Mouse (Mus musculus) spleen, adult 2 months (tissue): ENCODE measurements at regions not wholly inside any gene's neighbourhood (a gene's known extent, or its start where the extent isn't known, plus 50 kb on each side); places are given as distances from the start of the nearest gene placed in this dataset.

Experiments
- CTCF ChIP-seq: fragments of 200-500 bp; IDR thresholded peaks from 2 replicates; pipeline ENCODE4 v1.5.1; 2011; ENCODE audit warnings: mild to moderate bottlenecking, inconsistent platforms; ENCODE audit not compliant: insufficient read depth, insufficient read length, insufficient replicate concordance; ENCODE audit errors: extremely low read depth
- POLR2A ChIP-seq: fragments of 200-500 bp; IDR thresholded peaks from 2 replicates; pipeline ENCODE4 v1.6.1; 2011; ENCODE audit warnings: low read depth, low read length, inconsistent platforms

- TF ChIP-seq CTCF (no peak), POLR2A (no peak)
These were observed 93.9 kb downstream of the Kcnrg start for GRCm38 (mm10) chr14:61701131-61701530.
